Mouse (Mus musculus): ENCODE results near the gene Cenpc1. TPM values are rescaled to one million over a fixed set of nuclear protein-coding genes. Genes with fewer than 3 reads are reported as not detected.

Gene Cenpc1
- polyA plus RNA-seq (2012; rRNA removed), result 22.4 and 25.1 TPM in 2 replicates

GRCm38 (mm10) chr5:86065101-86065875 lies at the start of gene Cenpc1:
Gene Cenpc1 (minus strand): TSS chr5:86065583.

DNA sequence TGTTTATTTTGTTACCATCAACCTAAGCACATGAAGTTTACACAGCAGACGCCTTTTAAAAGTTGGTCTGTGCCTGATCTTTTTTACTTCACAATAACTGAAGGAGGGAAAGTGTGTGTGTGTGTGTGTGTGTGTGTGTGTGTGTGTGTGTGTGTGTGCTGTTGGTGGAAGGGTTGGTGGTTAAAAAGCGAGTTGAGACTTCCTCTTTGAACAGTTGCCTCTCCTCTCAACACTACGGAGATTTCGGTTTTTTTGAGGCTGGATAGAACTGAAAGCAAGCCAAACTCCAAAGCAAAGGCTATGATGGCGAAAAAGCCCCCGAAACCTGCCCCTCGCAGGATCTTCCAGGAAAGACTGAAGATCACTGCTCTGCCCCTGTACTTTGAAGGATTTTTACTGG lies 6.2 kb upstream of the Cenpc1 start, which contains the start of gene Stap1:
TSS of gene Stap1 (plus strand) at position 209 of the 400 bp plus-strand sequence.

Other genes starting within 250 kb of the Cenpc1 start
- gene Stap1, start 6.2 kb upstream of the Cenpc1 start, polyA plus RNA-seq (2012; rRNA removed), result 0.14 and 0.18 TPM in 2 replicates
- gene Uba6, start 107.2 kb upstream of the Cenpc1 start, polyA plus RNA-seq (2012; rRNA removed), result 9.5 and 11.2 TPM in 2 replicates
- not detected in 2 replicates for gene Gnrhr, start 132.3 kb upstream of the Cenpc1 start, polyA plus RNA-seq (2012; rRNA removed)
- not detected in 2 replicates for gene Tmprss11c, start 223.7 kb upstream of the Cenpc1 start, polyA plus RNA-seq (2012; rRNA removed)

Data from central nervous system, embryonic 14 days (tissue).